Mouse (Mus musculus) cerebellum, postnatal 36 days (tissue): Measurements from ENCODE around the gene Smad9.

Source experiments
- DNase-seq, 2 experiments: peaks; one replicate each; pipeline ENCODE4 v3.0.0; 2021 to 2022; ENCODE audit warnings: mixed read lengths in 2 of 2

The Smad9 gene

GRCm38 (mm10) chr3:54755145-54756041 is at the start of gene Smad9:
Smad9 (plus strand) TSS chr3:54755582.
- DNase-seq = peak; percentile 63 to 71

- DNase-seq = no peak
Measured at GRCm38 (mm10) chr3:54708972-54709371, 46.4 kb upstream of the Smad9 start.

- no peak for DNase-seq
Measured at GRCm38 (mm10) chr3:54714253-54714652, 41.1 kb upstream of the Smad9 start, which contains the start of gene Gm21958. Gm21958 (minus strand) TSS chr3:54714353.

GRCm38 (mm10) chr3:54715461-54715860 is 39.9 kb upstream of the Smad9 start:
- no peak for DNase-seq

- DNase-seq = no peak
Measured at GRCm38 (mm10) chr3:54717348-54717747, 38.0 kb upstream of the Smad9 start.

- DNase-seq = no peak
Measured at GRCm38 (mm10) chr3:54718947-54719346, 36.4 kb upstream of the Smad9 start.

- DNase-seq = no peak
Measured at GRCm38 (mm10) chr3:54723741-54724500, 31.5 kb upstream of the Smad9 start.

- DNase-seq = no peak
Measured at GRCm38 (mm10) chr3:54725344-54725743, 30.0 kb upstream of the Smad9 start.

- no peak for DNase-seq
Measured at GRCm38 (mm10) chr3:54727588-54727987, 27.8 kb upstream of the Smad9 start.

GRCm38 (mm10) chr3:54728100-54728499 is 27.3 kb upstream of the Smad9 start:
- no peak for DNase-seq

- no peak for DNase-seq
Measured at GRCm38 (mm10) chr3:54731626-54732150, 23.7 kb upstream of the Smad9 start.

GRCm38 (mm10) chr3:54732371-54732770 is 23.0 kb upstream of the Smad9 start:
- DNase-seq = no peak

- DNase-seq = peak; percentile 93 to 94
Measured at GRCm38 (mm10) chr3:54734411-54735246, 20.8 kb upstream of the Smad9 start.

GRCm38 (mm10) chr3:54735247-54736046 is 19.9 kb upstream of the Smad9 start, which contains the start of the genes Exosc8 and Alg5:
Exosc8 (minus strand) TSS chr3:54735393.
Alg5 (plus strand) TSS chr3:54735539.
- DNase-seq = peak; percentile 91 to 94

GRCm38 (mm10) chr3:54736101-54736927 is 19.1 kb upstream of the Smad9 start:
- peak in 1 of 2 experiments; percentile 26 for DNase-seq

- DNase-seq = no peak
Measured at GRCm38 (mm10) chr3:54737317-54737716, 18.1 kb upstream of the Smad9 start.

- no peak for DNase-seq
Measured at GRCm38 (mm10) chr3:54741965-54742364, 13.4 kb upstream of the Smad9 start.

GRCm38 (mm10) chr3:54745799-54746198 is 9.6 kb upstream of the Smad9 start:
- peak; percentile 14 to 19 for DNase-seq

- no peak for DNase-seq
Measured at GRCm38 (mm10) chr3:54753411-54753810, 2.0 kb upstream of the Smad9 start.

GRCm38 (mm10) chr3:54756058-54756457 is 676 bp downstream of the Smad9 start:
- peak; percentile 30 for DNase-seq
